Mouse (Mus musculus): Measurements from ENCODE around the gene Ankrd11.

DNA sequence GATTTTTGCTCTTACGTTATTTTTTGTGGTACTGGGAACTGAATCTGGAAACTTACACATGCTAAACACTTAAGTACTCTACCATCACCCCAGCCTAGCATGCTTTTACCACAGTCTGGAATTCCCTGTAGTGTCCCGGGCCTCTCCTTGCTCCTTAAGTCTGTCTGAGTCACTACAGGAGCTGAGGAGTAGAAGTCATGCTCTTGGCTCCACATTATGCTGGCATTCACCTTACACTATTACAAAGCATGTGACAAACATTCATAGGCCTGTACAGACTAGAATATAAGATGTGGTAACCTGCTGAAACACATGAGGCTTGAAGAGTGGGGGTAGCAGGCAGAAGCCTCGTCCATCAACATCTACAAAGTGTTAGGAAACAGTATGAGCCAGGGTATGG is 19.4 kb downstream of the Ankrd11 start:
- TF ChIP-seq CTCF (IDR thresholded peaks at IDR 0.05; ENCODE audit: extremely low read depth, insufficient read depth, insufficient read length, insufficient replicate concordance) = no peak
- TF ChIP-seq POLR2A (IDR thresholded peaks at IDR 0.05; ENCODE audit: low read depth, low read length) = no peak

All from spleen, adult 2 months (tissue).